Mouse (Mus musculus) limb, embryonic 10.5 days (tissue): ENCODE data around the gene Ak4. TPM values are rescaled to one million over a fixed set of nuclear protein-coding genes. Genes with fewer than 3 reads are reported as not detected.

Source experiments
- DNase-seq: peaks from one replicate; pipeline ENCODE4 v3.0.0-alpha.2; 2017; ENCODE audit warnings: low spot score
- H3K27ac ChIP-seq: fragments of 300-500 bp; sonication (generic); 2 replicates; pipeline ENCODE4 v1.5.1; 2016; ENCODE audit warnings: mild to moderate bottlenecking
- H3K27me3 ChIP-seq: fragments of 300-500 bp; sonication (generic); 2 replicates; pipeline ENCODE4 v1.6.1; 2016; ENCODE audit warnings: low read depth, mild to moderate bottlenecking; ENCODE audit not compliant: poor library complexity, severe bottlenecking
- H3K36me3 ChIP-seq: fragments of 300-500 bp; sonication (generic); 2 replicates; pipeline ENCODE4 v1.6.1; 2016; ENCODE audit warnings: mild to moderate bottlenecking, moderate library complexity
- H3K4me1 ChIP-seq: fragments of 300-500 bp; sonication (generic); 2 replicates; pipeline ENCODE4 v1.6.1; 2016
- H3K4me3 ChIP-seq: fragments of 300-500 bp; sonication (generic); 2 replicates; pipeline ENCODE4 v1.5.1; 2016; ENCODE audit warnings: mild to moderate bottlenecking, moderate library complexity
- H3K9me3 ChIP-seq: fragments of 300-500 bp; sonication (generic); replicated peaks from 2 replicates; pipeline ENCODE4 v1.6.1; 2016; ENCODE audit warnings: mild to moderate bottlenecking
- WGBS: fragments of 180-500 bp; shearing (Covaris S2); methylation state at CpG from one replicate; pipeline ENCODE4 v1.1.7; 2016; 5-methylcytosine and 5-hydroxymethylcytosine counted together
- polyA plus RNA-seq: library from polyadenylated mRNA; unstranded; fragments of >200 nt; fragmentation: Nextera tagmentation; extraction: Ambion mirVana; gene quantifications from 2 replicates; pipeline ENCODE4 v1.2.1, GENCODE M21; 2016

Gene Ak4
- polyA plus RNA-seq, 1 experiment from 2014 or later: 15.0 TPM

GRCm38 (mm10) chr4:101510111-101510903 is 91.2 kb downstream of the Ak4 start:
- Histone ChIP-seq H3K27me3 (peaks cover 21% of the 10 kb centered on the region), H3K4me1 (peaks cover 13% of the 10 kb centered on the region), H3K27ac (no peak overlapping the region), H3K36me3 (no peaks in the 10 kb centered on the region), H3K4me3 (no peak overlapping the region), H3K9me3 (no peaks in the 10 kb centered on the region)
- WGBS: 86% methylated on average over 8 of the region's 8 CpGs
- DNase-seq: no peak

GRCm38 (mm10) chr4:101510904-101511210 is 91.8 kb downstream of the Ak4 start:
- no peak overlapping the region for H3K27ac ChIP-seq
- no peak for DNase-seq
- WGBS: 84% methylated on average over 5 of the region's 5 CpGs

GRCm38 (mm10) chr4:101511768-101512521 is 92.9 kb downstream of the Ak4 start:
- peaks cover 21% of the 10 kb centered on the region for H3K27me3 ChIP-seq
- 92% methylated on average over 5 of the region's 5 CpGs for WGBS
- DNase-seq: no peak
- H3K4me1 ChIP-seq: peaks cover 13% of the 10 kb centered on the region
- H3K27ac ChIP-seq: no peak overlapping the region
- no peak overlapping the region for H3K4me3 ChIP-seq
- H3K9me3 ChIP-seq: no peaks in the 10 kb centered on the region
- no peaks in the 10 kb centered on the region for H3K36me3 ChIP-seq

More at GRCm38 (mm10) chr4:101510904-101511210, 91.8 kb downstream of the Ak4 start:
- no peaks in the 10 kb centered on the region for H3K9me3 ChIP-seq
- H3K4me1 ChIP-seq: peaks cover 13% of the 10 kb centered on the region
- no peak overlapping the region for H3K4me3 ChIP-seq
- no peaks in the 10 kb centered on the region for H3K36me3 ChIP-seq
- H3K27me3 ChIP-seq: peaks cover 21% of the 10 kb centered on the region

- Histone ChIP-seq H3K4me1 (peaks cover 13% of the 10 kb centered on the region), H3K27me3 (peaks cover 21% of the 10 kb centered on the region), H3K4me3 (no peak overlapping the region), H3K9me3 (no peaks in the 10 kb centered on the region), H3K36me3 (no peaks in the 10 kb centered on the region), H3K27ac (no peak overlapping the region)
- 92% methylated on average over 3 of the region's 3 CpGs for WGBS
- DNase-seq: no peak
These were observed 94.2 kb downstream of the Ak4 start for GRCm38 (mm10) chr4:101513251-101513650.

- Histone ChIP-seq H3K36me3 (no peaks in the 10 kb centered on the region), H3K9me3 (no peaks in the 10 kb centered on the region), H3K27ac (no peak overlapping the region), H3K27me3 (no peaks in the 10 kb centered on the region), H3K4me1 (no peaks in the 10 kb centered on the region), H3K4me3 (no peak overlapping the region)
- DNase-seq: no peak
- 95% methylated on average over 14 of the region's 14 CpGs for WGBS
These were observed 96.8 kb downstream of the Ak4 start for GRCm38 (mm10) chr4:101515853-101516252.

Other genes with a start within 250 kb of the Ak4 start
- gene Jak1, start 154.0 kb upstream of the Ak4 start, polyA plus RNA-seq: 47.7 and 53.9 TPM in 2 replicates
- 0.23 and 0.51 TPM in 2 replicates for gene Dnajc6, start 77.4 kb downstream of the Ak4 start, polyA plus RNA-seq
- 54.6 and 64.8 TPM in 2 replicates for gene Leprot, start 228.4 kb downstream of the Ak4 start, polyA plus RNA-seq